Mouse (Mus musculus) ES-Bruce4 (cell line): ENCODE measurements around the gene Nrsn2.

ENCODE experiments used
- CTCF ChIP-seq: IDR thresholded peaks from one replicate; pipeline ENCODE4 v1.8.1; 2011; ENCODE audit warnings: low read depth, low read length
- POLR2A ChIP-seq: IDR thresholded peaks from one replicate; pipeline ENCODE4 v1.8.1; 2011; ENCODE audit warnings: low read length; ENCODE audit not compliant: insufficient read depth

- TF ChIP-seq CTCF (no peak), POLR2A (no peak)
Observed at GRCm38 (mm10) chr2:152322198-152322597, 54.2 kb downstream of the Nrsn2 start.
